Mouse (Mus musculus): ENCODE measurements at regions not wholly inside any gene's neighbourhood (a gene's known extent, or its start where the extent isn't known, plus 50 kb on each side); places are given as distances from the start of the nearest gene placed in this dataset.

DNA sequence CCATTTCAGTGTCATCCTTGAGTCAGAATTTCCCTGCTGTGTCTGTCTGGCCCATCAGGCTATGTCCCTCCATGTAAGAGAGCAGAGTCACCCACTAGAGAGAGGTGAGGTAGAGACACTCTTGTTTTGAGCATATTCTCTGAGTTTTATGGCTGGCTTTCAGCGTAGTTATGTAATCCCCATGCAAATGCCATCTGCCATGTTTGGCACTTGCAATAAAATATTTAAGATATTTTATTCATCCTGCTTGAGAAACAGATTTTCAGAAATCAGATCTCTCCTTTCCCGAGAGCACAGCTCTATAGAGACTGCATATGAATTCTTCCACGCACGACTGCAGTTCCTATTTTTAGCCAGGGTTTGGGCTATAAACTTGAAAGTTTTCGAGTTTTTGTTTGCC is 331.1 kb downstream of the Slc4a3 start:
- no peak for DNase-seq (ENCODE audit: low spot score)
- H3K4me1 ChIP-seq (ENCODE audit: control insufficient read depth, insufficient read depth), result no peaks in the 10 kb centered on the region
- no peaks in the 10 kb centered on the region for H3K9me3 ChIP-seq (replicated peaks; ENCODE audit: control insufficient read depth, low read length)
- no peak overlapping the region for H3K9ac ChIP-seq (replicated peaks; ENCODE audit: low read depth, low read length)
- H3K36me3 ChIP-seq (replicated peaks; ENCODE audit: control insufficient read depth, insufficient read depth, low read length), result no peaks in the 10 kb centered on the region
- H3K4me3 ChIP-seq (ENCODE audit: low read depth, low read length), result no peak overlapping the region
- TF ChIP-seq CTCF (IDR thresholded peaks at IDR 0.05; ENCODE audit: low read depth), result no peak
- TF ChIP-seq EP300 (IDR thresholded peaks at IDR 0.05; ENCODE audit: low read depth), result no peak
- no peaks in the 10 kb centered on the region for H3K27me3 ChIP-seq (ENCODE audit: control insufficient read depth, insufficient read depth, low read length)
- H3K4me2 ChIP-seq (ENCODE audit: low read depth, low read length), result no peak overlapping the region
- no peak overlapping the region for H3K27ac ChIP-seq (ENCODE audit: low read depth)
- WGBS, result 68% methylated on average over 5 of the region's 5 CpGs
- no peak for ATAC-seq (ENCODE audit: insufficient read depth, low read depth)

- WGBS, result 41% methylated on average over 7 of the region's 7 CpGs
- H3K27ac ChIP-seq (ENCODE audit: low read depth), result no peak overlapping the region
- no peaks in the 10 kb centered on the region for H3K4me1 ChIP-seq (ENCODE audit: control insufficient read depth, insufficient read depth)
- TF ChIP-seq CTCF (IDR thresholded peaks at IDR 0.05; ENCODE audit: low read depth) (no peak), EP300 (IDR thresholded peaks at IDR 0.05; ENCODE audit: low read depth) (no peak)
- no peaks in the 10 kb centered on the region for H3K36me3 ChIP-seq (replicated peaks; ENCODE audit: control insufficient read depth, insufficient read depth, low read length)
- no peaks in the 10 kb centered on the region for H3K9me3 ChIP-seq (replicated peaks; ENCODE audit: control insufficient read depth, low read length)
- no peaks in the 10 kb centered on the region for H3K27me3 ChIP-seq (ENCODE audit: control insufficient read depth, insufficient read depth, low read length)
- no peak overlapping the region for H3K4me3 ChIP-seq (ENCODE audit: low read depth, low read length)
- no peak overlapping the region for H3K4me2 ChIP-seq (ENCODE audit: low read depth, low read length)
- H3K9ac ChIP-seq (replicated peaks; ENCODE audit: low read depth, low read length), result no peak overlapping the region
- ATAC-seq (ENCODE audit: insufficient read depth, low read depth) (no peak), DNase-seq (ENCODE audit: low spot score) (no peak)
Observed at GRCm38 (mm10) chr1:75885632-75886031, 339.6 kb downstream of the Slc4a3 start.

DNA sequence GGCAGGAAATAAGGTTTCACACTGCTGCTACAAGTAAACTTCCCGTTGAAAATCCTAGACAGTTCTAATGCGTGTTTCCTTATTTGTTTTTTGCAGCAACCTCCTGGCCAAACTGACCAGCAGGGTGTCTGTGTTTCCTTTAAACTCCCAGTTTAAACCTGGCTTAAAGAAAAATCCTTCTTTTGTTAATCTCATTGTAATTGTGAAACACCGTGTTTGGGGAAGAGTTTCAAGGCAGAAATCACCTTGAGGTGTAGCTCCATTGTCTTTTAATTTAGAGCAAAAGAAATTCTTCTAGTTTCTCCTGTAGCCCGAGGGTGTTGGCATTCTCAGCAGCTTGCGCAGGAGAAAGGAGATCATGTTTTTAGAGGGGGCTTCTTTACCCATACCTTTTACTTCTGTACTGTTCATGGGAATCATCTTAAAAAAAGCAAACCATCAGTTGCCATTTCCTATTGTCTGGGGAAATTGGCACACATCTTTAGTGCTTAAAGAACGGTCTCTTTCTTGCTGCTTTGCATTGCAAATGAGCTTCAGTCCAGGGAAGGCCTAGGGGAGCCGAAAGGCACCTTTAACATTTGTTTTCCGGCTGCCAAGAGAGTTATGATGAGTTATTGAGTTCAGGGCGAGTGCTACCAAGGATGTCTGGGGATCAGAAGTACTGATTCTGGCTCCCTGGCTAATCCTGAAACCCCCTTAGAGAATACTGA is 342.6 kb downstream of the Slc4a3 start:
- ATAC-seq (ENCODE audit: insufficient read depth, low read depth) (no peak), DNase-seq (ENCODE audit: low spot score) (no peak)
- no peak for TF ChIP-seq EP300 (IDR thresholded peaks at IDR 0.05; ENCODE audit: low read depth)
- TF ChIP-seq CTCF (IDR thresholded peaks at IDR 0.05; ENCODE audit: low read depth), result no peak

DNA sequence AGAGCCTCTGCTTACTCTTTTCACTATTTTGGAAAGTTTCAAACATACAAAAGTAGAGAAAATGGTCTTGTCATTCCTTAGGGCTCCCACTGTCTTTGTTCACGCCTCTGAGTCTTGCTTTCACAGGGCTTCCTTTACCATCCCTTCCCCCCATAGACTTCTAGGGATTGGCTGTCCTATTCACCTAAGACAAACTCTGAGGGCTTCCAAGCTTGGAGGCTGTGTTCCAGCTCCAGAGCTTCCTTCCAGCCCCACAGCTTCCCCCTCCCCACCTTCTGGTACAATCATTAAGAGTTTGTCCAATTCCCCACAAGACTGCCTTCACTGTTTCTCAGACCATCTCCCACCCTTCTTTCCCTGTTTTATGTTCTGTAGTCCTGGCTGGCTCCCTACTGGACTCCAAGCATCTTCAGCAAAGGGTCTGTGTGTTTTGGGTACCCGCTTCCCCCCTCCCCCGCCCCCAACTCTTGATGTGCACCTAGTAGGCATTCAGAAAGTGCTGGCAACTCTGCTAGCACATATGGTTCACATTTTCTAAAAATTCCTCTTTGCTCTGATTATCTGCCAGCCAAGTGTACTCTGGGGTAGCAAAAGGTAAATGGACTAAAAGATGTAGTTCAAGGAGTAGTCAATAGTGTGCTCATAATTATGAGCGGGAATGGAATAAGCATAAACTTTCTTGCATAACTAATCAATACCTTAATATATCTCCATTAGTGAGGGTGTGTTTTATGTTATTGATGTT is 344.0 kb downstream of the Slc4a3 start:
- no peaks in the 10 kb centered on the region for H3K4me1 ChIP-seq (ENCODE audit: control insufficient read depth, insufficient read depth)
- no peaks in the 10 kb centered on the region for H3K36me3 ChIP-seq (replicated peaks; ENCODE audit: control insufficient read depth, insufficient read depth, low read length)
- H3K27ac ChIP-seq (ENCODE audit: low read depth), result no peak overlapping the region
- no peak for DNase-seq (ENCODE audit: low spot score)
- ATAC-seq (ENCODE audit: insufficient read depth, low read depth), result no peak
- WGBS, result 73% methylated on average over 4 of the region's 4 CpGs
- H3K9me3 ChIP-seq (replicated peaks; ENCODE audit: control insufficient read depth, low read length), result 0 out of 2 replicates have a peak, but pooled peaks cover 3% of the 10 kb centered on the region
- no peak overlapping the region for H3K4me2 ChIP-seq (ENCODE audit: low read depth, low read length)
- H3K27me3 ChIP-seq (ENCODE audit: control insufficient read depth, insufficient read depth, low read length), result no peaks in the 10 kb centered on the region
- no peak overlapping the region for H3K4me3 ChIP-seq (ENCODE audit: low read depth, low read length)
- TF ChIP-seq CTCF (IDR thresholded peaks at IDR 0.05; ENCODE audit: low read depth) (no peak), EP300 (IDR thresholded peaks at IDR 0.05; ENCODE audit: low read depth) (no peak)
- H3K9ac ChIP-seq (replicated peaks; ENCODE audit: low read depth, low read length), result no peak overlapping the region

More for the DNA sequence above, 342.6 kb downstream of the Slc4a3 start:
- H3K4me3 ChIP-seq (ENCODE audit: low read depth, low read length), result no peak overlapping the region
- no peak overlapping the region for H3K9ac ChIP-seq (replicated peaks; ENCODE audit: low read depth, low read length)
- H3K4me1 ChIP-seq (ENCODE audit: control insufficient read depth, insufficient read depth), result no peaks in the 10 kb centered on the region
- 35% methylated on average over 9 of the region's 9 CpGs for WGBS
- H3K36me3 ChIP-seq (replicated peaks; ENCODE audit: control insufficient read depth, insufficient read depth, low read length), result no peaks in the 10 kb centered on the region
- H3K27me3 ChIP-seq (ENCODE audit: control insufficient read depth, insufficient read depth, low read length), result no peaks in the 10 kb centered on the region
- H3K4me2 ChIP-seq (ENCODE audit: low read depth, low read length), result no peak overlapping the region
- H3K27ac ChIP-seq (ENCODE audit: low read depth), result no peak overlapping the region
- 0 out of 2 replicates have a peak, but pooled peaks cover 2% of the 10 kb centered on the region for H3K9me3 ChIP-seq (replicated peaks; ENCODE audit: control insufficient read depth, low read length)

DNA sequence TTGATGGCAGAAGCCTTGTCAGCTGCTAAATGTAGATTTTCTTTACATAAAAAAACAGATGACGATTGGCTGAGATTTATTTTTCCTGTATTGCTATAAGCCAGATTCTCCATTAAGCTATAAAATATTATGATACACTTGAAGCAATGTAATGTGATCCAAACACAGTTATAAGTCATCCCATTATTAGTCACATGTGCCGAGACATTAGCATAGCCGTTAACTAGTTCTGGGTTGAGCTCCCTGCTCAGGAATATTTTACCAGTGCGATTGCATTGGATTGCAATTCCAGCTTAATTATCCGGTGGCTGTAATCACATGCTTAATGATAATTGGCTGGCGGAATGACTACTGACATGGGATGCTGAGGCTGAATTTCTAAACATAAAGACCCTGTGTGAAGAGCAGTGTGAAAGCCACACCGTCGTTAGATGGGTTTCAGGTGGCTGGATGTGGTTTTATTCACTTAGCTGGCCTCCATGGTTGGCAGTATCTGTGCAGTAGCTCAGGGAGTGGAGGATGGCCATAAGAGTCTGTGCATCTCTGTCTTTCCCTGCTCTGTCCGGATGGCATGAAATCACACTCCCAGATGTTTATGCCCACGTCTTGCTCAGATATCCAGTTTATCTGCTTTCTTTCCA is 344.7 kb downstream of the Slc4a3 start:
- no peak for TF ChIP-seq CTCF (IDR thresholded peaks at IDR 0.05; ENCODE audit: low read depth)
- no peak for TF ChIP-seq EP300 (IDR thresholded peaks at IDR 0.05; ENCODE audit: low read depth)
- ATAC-seq (ENCODE audit: insufficient read depth, low read depth) (no peak), DNase-seq (ENCODE audit: low spot score) (no peak)
- H3K9me3 ChIP-seq (replicated peaks; ENCODE audit: control insufficient read depth, low read length), result 0 out of 2 replicates have a peak, but pooled peaks cover 3% of the 10 kb centered on the region
- no peak overlapping the region for H3K4me3 ChIP-seq (ENCODE audit: low read depth, low read length)
- no peaks in the 10 kb centered on the region for H3K36me3 ChIP-seq (replicated peaks; ENCODE audit: control insufficient read depth, insufficient read depth, low read length)
- no peak overlapping the region for H3K4me2 ChIP-seq (ENCODE audit: low read depth, low read length)
- WGBS, result 86% methylated on average over 10 of the region's 10 CpGs
- no peaks in the 10 kb centered on the region for H3K4me1 ChIP-seq (ENCODE audit: control insufficient read depth, insufficient read depth)
- H3K9ac ChIP-seq (replicated peaks; ENCODE audit: low read depth, low read length), result no peak overlapping the region
- no peak overlapping the region for H3K27ac ChIP-seq (ENCODE audit: low read depth)
- no peaks in the 10 kb centered on the region for H3K27me3 ChIP-seq (ENCODE audit: control insufficient read depth, insufficient read depth, low read length)

All from heart, postnatal 0 days (tissue).